Mouse (Mus musculus) ES-E14 (cell line): ENCODE data around the gene Kcnh6. TPM values are rescaled to one million over a fixed set of nuclear protein-coding genes. Genes with fewer than 3 reads are reported as not detected.
"Not testable (repeated sequence)": the region's sequence is repeated elsewhere in the genome, so short reads cannot be mapped to it uniquely, and the experiment has no call there.

ENCODE experiments used
- DNase-seq: peaks from one replicate; pipeline ENCODE4 v3.0.0-alpha.2; 2013; ENCODE audit warnings: low read depth, low spot score
- H3K27ac ChIP-seq: 2 replicates; pipeline ENCODE4 v1.5.1; 2012; ENCODE audit warnings: low read depth, mild to moderate bottlenecking, low read length, moderate library complexity, mixed read lengths; ENCODE audit not compliant: poor library complexity, insufficient read depth, severe bottlenecking
- H3K36me3 ChIP-seq: 2 replicates; pipeline ENCODE4 v1.6.1; 2012; ENCODE audit warnings: mild to moderate bottlenecking, low read length, moderate library complexity, mixed read lengths; ENCODE audit not compliant: control insufficient read depth, poor library complexity, insufficient read depth, severe bottlenecking
- H3K4me1 ChIP-seq, 2 experiments: fragments of 150-350 bp in 1 of 2; sonication (generic) in 1 of 2; 2 replicates each; pipeline ENCODE4 v1.6.1; 2012; ENCODE audit warnings: low read length in 2 of 2, mild to moderate bottlenecking in 1 of 2, mixed read lengths in 1 of 2; ENCODE audit not compliant: control insufficient read depth in 2 of 2, insufficient read depth in 2 of 2, poor library complexity in 1 of 2
- H3K4me3 ChIP-seq, 2 experiments: fragments of 150-350 bp in 1 of 2; sonication (generic) in 1 of 2; 2 replicates each; pipeline ENCODE4 v1.5.1; 2012; ENCODE audit warnings: low read length in 2 of 2, low read depth in 1 of 2, mild to moderate bottlenecking in 1 of 2, mixed read lengths in 1 of 2; ENCODE audit not compliant: insufficient read depth in 1 of 2, poor library complexity in 1 of 2, severe bottlenecking in 1 of 2
- H3K9ac ChIP-seq: 2 replicates; pipeline ENCODE4 v1.6.1; 2012; ENCODE audit warnings: low read depth, mild to moderate bottlenecking, low read length, mixed read lengths; ENCODE audit not compliant: poor library complexity, insufficient read depth, severe bottlenecking
- H3K9me3 ChIP-seq: fragments of 150-350 bp; sonication (generic); 2 replicates; pipeline ENCODE4 v1.6.1; 2012; ENCODE audit warnings: low read depth, mild to moderate bottlenecking, low read length; ENCODE audit not compliant: control insufficient read depth, insufficient read depth
- CHD2 ChIP-seq: IDR thresholded peaks from 2 replicates; pipeline ENCODE4 v1.6.1; 2014; ENCODE audit warnings: mild to moderate bottlenecking, low read depth, low read length, inconsistent platforms
- HCFC1 ChIP-seq: IDR thresholded peaks from 2 replicates; pipeline ENCODE4 v1.6.1; 2012; ENCODE audit warnings: low read length, inconsistent platforms, borderline replicate concordance; ENCODE audit not compliant: insufficient read depth
- MAFK ChIP-seq: IDR thresholded peaks from 2 replicates; pipeline ENCODE4 v1.6.1; 2014; ENCODE audit warnings: mild to moderate bottlenecking, low read depth, low read length, inconsistent platforms; ENCODE audit not compliant: insufficient read depth
- ZC3H11A ChIP-seq: IDR thresholded peaks from 2 replicates; pipeline ENCODE4 v1.6.1; 2012; ENCODE audit warnings: low read depth, mild to moderate bottlenecking, inconsistent platforms, low read length, borderline replicate concordance
- ZNF384 ChIP-seq: IDR thresholded peaks from 2 replicates; pipeline ENCODE4 v1.6.1; 2012; ENCODE audit warnings: low read depth, low read length, inconsistent platforms
- in situ Hi-C, 2 experiments: fragments of 600-800 bp; cut with MboI; formaldehyde crosslinking; loops; one replicate each; pipeline ENCODE4 v1.15.1; 2025; ENCODE audit warnings: low sequenced_read_pairs in 2 of 2, inconsistent platforms in 1 of 2; ENCODE audit not compliant: unreplicated experiment in 2 of 2
- total RNA-seq: library from RNA; depleted of rRNA; stranded (reverse); fragments of 300-350 nt; gene quantifications from 2 replicates; pipeline ENCODE4 v1.2.3, GENCODE M21; 2012

Kcnh6 gene
- total RNA-seq, 1 experiment: 1.5 TPM

DNA sequence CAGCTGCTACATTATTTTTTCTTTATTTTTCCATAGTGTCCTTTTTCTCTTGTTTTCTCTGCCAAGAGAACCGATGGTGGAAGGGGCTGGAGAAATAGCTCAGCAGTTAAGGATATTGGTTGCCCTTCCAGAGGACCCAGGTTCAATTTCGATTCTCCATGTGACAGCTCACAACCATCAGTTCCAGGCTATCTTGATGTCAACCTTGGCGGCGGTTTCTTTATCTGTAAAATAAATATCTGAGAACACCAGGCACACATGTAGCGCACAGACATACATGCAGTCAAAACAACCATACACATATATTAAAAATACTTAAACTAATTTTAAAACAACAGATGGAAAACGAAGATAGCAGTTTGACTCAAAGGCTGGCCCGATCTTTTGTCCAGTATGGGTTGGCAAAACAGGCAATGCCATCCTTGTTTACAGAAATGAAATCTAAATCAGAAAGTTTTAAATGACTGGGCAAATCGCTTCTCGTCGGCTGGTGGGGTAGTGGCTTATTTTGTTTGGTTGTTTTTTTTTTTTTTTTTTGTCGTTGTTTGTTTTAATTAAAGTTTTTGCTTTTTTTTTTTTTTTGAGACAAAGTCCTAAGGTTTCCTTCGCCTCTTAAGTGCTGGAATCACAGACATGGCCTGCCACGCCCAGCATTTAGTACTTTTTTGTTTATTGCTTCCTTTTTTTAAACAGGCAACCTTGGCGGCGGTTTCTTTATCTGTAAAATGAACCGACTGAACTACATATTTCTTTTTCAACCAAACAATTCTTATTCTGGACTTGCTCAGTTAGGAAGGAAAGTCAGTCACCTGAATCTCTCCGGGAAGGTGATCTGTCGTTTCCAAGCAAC is 57.4 kb downstream of the Kcnh6 start:
- Histone ChIP-seq H3K4me1 (no peaks in the 10 kb centered on the region; a peak in 1 of 4 replicates), H3K4me3 (peak overlapping the region in 1 of 2 experiments; percentile 43; a peak in 2 of 4 replicates), H3K36me3 (no peaks in the 10 kb centered on the region), H3K9ac (no peak overlapping the region), H3K9me3 (no peaks in the 10 kb centered on the region), H3K27ac (no peak overlapping the region)
- in situ Hi-C loops: no loop called here
- no peak for TF ChIP-seq CHD2
- TF ChIP-seq ZC3H11A: no peak
- TF ChIP-seq HCFC1: no peak
- no peak for TF ChIP-seq MAFK
- peak; percentile 95 for TF ChIP-seq ZNF384
- DNase-seq: no peak

DNA sequence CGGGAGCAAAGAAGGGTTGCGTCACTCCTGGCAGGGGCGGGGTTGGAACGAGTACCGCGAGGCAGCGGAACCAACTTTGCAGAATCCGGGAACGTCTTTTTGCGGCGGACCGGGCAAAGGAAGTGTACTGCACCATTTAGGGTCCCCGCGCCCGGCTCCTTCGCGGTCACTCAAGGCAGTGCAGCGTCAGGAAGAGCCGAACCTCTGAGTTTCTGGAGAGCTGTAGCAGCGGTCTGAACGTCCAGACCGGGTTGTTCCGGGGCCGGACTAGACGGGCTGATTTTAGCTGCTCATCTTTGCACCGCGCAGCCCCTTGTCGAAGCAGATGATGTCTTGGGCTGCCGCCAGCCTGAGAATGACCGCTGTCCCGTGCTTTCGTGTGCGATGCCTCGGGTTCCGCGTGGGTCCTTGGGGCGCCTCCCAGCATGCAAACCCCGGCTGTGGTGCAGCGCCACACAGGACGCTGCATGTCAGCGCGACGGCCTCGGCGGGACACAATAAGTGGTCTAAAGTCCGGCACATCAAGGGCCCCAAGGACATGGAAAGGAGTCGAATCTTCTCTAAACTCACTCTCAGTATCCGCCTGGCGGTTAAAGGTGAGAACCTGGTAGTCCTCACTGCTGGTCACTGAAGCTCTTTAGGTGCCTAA is 58.1 kb downstream of the Kcnh6 start, which contains the start of gene Taco1:
TSS of gene Taco1 (plus strand) at position 139 of the 649 bp plus-strand sequence.
- DNase-seq: peak; percentile 95
- Histone ChIP-seq H3K36me3 (no peaks in the 10 kb centered on the region), H3K4me3 (peak within 1 kb of the TSS; percentile 81 to 95), H3K9ac (peak within 1 kb of the TSS; percentile 85), H3K4me1 (no peaks in the 10 kb centered on the region; a peak in 1 of 4 replicates), H3K9me3 (no peaks in the 10 kb centered on the region), H3K27ac (no peak within 1 kb of the TSS)
- in situ Hi-C loops: no loop called here
- peak; percentile 91 for TF ChIP-seq HCFC1
- TF ChIP-seq CHD2: peak; percentile 85
- no peak for TF ChIP-seq MAFK
- TF ChIP-seq ZNF384: no peak
- no peak for TF ChIP-seq ZC3H11A

DNA sequence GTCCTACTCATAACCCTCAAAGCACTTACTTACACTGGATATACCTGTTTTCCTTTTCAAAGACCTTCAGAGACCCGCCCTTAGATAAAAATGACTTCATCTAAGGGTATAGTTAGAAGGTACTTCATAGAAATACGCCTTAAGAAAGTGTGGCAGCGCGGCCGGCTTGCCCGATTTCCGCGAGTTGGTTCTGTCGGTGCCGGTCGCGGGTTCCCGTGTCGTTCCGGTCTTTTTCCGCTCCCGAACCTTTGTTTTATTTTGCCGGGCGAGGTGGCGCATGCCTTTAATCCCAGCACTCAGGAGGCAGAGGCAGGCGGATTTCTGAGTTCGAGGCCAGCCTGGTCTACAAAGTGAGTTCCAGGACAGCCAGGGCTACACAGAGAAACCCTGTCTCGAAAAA is 58.7 kb downstream of the Kcnh6 start:
- peak; percentile 73 for DNase-seq
- H3K36me3 ChIP-seq, H3K27ac ChIP-seq, H3K9me3 ChIP-seq, H3K4me1 ChIP-seq, in situ Hi-C loops: not testable (repeated sequence)
- H3K9ac ChIP-seq: peak overlapping the region; percentile 85
- peak overlapping the region; percentile 81 to 95 for H3K4me3 ChIP-seq

DNA sequence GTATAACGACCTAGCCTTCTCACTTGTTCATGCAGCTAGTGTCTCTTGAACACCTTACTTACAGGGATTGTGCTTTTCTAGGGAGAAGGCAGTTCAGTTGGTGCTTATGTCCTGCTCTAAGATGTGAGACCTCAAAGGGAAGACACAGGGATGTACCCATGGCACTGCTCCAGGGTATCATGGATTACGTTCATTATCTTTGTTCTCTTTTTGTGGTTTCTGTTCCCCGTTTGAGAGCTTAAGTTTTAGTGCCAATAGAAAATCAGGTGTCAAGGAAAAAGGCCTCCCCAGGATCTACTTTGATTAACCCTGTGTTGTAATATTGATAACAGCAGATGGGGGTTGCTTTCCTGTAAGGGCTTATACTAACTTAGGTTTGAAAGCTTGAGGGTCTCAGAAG is 65.8 kb downstream of the Kcnh6 start:
- Histone ChIP-seq H3K36me3 (peaks cover 4% of the 10 kb centered on the region; the same call in 1 of the 2 replicates), H3K4me3 (no peak overlapping the region), H3K4me1 (no peaks in the 10 kb centered on the region), H3K27ac (no peak overlapping the region), H3K9ac (no peak overlapping the region), H3K9me3 (no peaks in the 10 kb centered on the region)
- no peak for TF ChIP-seq MAFK
- TF ChIP-seq ZC3H11A: no peak
- no peak for TF ChIP-seq CHD2
- no peak for TF ChIP-seq HCFC1
- TF ChIP-seq ZNF384: no peak
- DNase-seq: no peak
- in situ Hi-C loops: no loop called here
